In genomic region chr14:19920254-19920691, GRCm38 (mm10) we compare ENCODE assay signal across 8 mouse cellular contexts. TPM values are rescaled to one million over a fixed set of nuclear protein-coding genes. Genes with fewer than 3 reads are reported as not detected.
DNase-seq lines count a peak whose midpoint lies in the region; ATAC-seq and TF ChIP-seq lines count a peak whose summit lies in the region.
"Had no signal": no experiment of that assay in that cellular context is flagged by ENCODE, and none has a peak within 500 bp of the region (broad histone marks: within the 10 kb centered on the region; RNA-seq: fewer than 3 reads in every experiment).

No protein-coding gene starts in this region.

- WGBS in lung, embryonic 16.5 days, result 48% methylated on average over 13 of the region's 13 CpGs
- 51% methylated on average over 13 of the region's 13 CpGs for WGBS in lung, adult 2 months
- WGBS in embryonic facial prominence, embryonic 14.5 days, result 30% methylated on average over 13 of the region's 13 CpGs
- 19% methylated on average over 13 of the region's 13 CpGs for WGBS in hindbrain, postnatal 0 days
- WGBS in neural tube, embryonic 14.5 days, result 11% methylated on average over 13 of the region's 13 CpGs

- peak; percentile 52; the same call in 1 of the 2 replicates for ATAC-seq in lung, embryonic 16.5 days (ENCODE audit: low read depth)
- ATAC-seq in embryonic facial prominence, embryonic 14.5 days (ENCODE audit: low read depth), result peak; percentile 87
- peak; percentile 83 for ATAC-seq in hindbrain, postnatal 0 days
- ATAC-seq in neural tube, embryonic 14.5 days (ENCODE audit: low read depth), result peak; percentile 84

- no peak overlapping the region for H3K27ac ChIP-seq in lung, embryonic 16.5 days (ENCODE audit: low read length)
- H3K27ac ChIP-seq in embryonic facial prominence, embryonic 14.5 days (replicated peaks; ENCODE audit: low read depth, low read length), result peak overlapping the region; percentile 82
- peak overlapping the region; percentile 66 for H3K27ac ChIP-seq in hindbrain, postnatal 0 days
- H3K27ac ChIP-seq in neural tube, embryonic 14.5 days (ENCODE audit: low read depth, low read length), result peak overlapping the region; percentile 72
- H3K27ac ChIP-seq: liver, embryonic 13.5 days had no signal

- H3K4me1 ChIP-seq in lung, embryonic 16.5 days (replicated peaks; ENCODE audit: control insufficient read depth, insufficient read depth, low read length), result no peaks in the 10 kb centered on the region; the same call in 1 of the 2 replicates
- no peaks in the 10 kb centered on the region for H3K4me1 ChIP-seq in lung, adult 2 months (ENCODE audit: control insufficient read depth, insufficient read depth, low read length)
- peaks cover 14% of the 10 kb centered on the region for H3K4me1 ChIP-seq in embryonic facial prominence, embryonic 14.5 days (ENCODE audit: control insufficient read depth, insufficient read depth, low read length)
- H3K4me1 ChIP-seq in hindbrain, postnatal 0 days (ENCODE audit: insufficient read depth, low read length), result peaks cover 9% of the 10 kb centered on the region; the same call in 1 of the 2 replicates
- H3K4me1 ChIP-seq in neural tube, embryonic 14.5 days (ENCODE audit: control insufficient read depth, insufficient read depth, low read length), result peaks cover 22% of the 10 kb centered on the region; the same call in 1 of the 2 replicates

- intact Hi-C loops in heart, postnatal 25 days (cut with DNase I), result no loop called here

- no peak overlapping the region for H3K4me2 ChIP-seq in lung, embryonic 16.5 days (ENCODE audit: low read depth, low read length)
- H3K4me2 ChIP-seq in embryonic facial prominence, embryonic 14.5 days (ENCODE audit: low read depth, low read length), result no peak overlapping the region
- H3K4me2 ChIP-seq in hindbrain, postnatal 0 days (ENCODE audit: low read depth, low read length), result no peak overlapping the region
- H3K4me2 ChIP-seq in neural tube, embryonic 14.5 days (ENCODE audit: low read depth, low read length), result no peak overlapping the region
- H3K4me2 ChIP-seq: liver, embryonic 13.5 days had no signal

- TF ChIP-seq CTCF in lung, adult 2 months (IDR thresholded peaks at IDR 0.05; ENCODE audit: insufficient read depth, low read length), result no peak
- no peak for TF ChIP-seq CTCF in hindbrain, postnatal 0 days (IDR thresholded peaks at IDR 0.05; ENCODE audit: low read depth)

- TF ChIP-seq POLR2A in lung, adult 2 months (IDR thresholded peaks at IDR 0.05; ENCODE audit: borderline replicate concordance, extremely low read depth, low read depth, low read length), result no peak

- no peaks in the 10 kb centered on the region for H3K27me3 ChIP-seq in lung, embryonic 16.5 days (ENCODE audit: control insufficient read depth, insufficient read depth, low read depth, low read length)
- no peaks in the 10 kb centered on the region for H3K27me3 ChIP-seq in embryonic facial prominence, embryonic 14.5 days (replicated peaks; ENCODE audit: control insufficient read depth, insufficient read depth, low read length)
- no peaks in the 10 kb centered on the region for H3K27me3 ChIP-seq in hindbrain, postnatal 0 days (ENCODE audit: insufficient read depth, low read length)
- no peaks in the 10 kb centered on the region for H3K27me3 ChIP-seq in neural tube, embryonic 14.5 days (ENCODE audit: control insufficient read depth, insufficient read depth, low read length)
- H3K27me3 ChIP-seq: liver, embryonic 13.5 days had no signal

- no peaks in the 10 kb centered on the region; the same call in 1 of the 2 replicates for H3K9me3 ChIP-seq in lung, embryonic 16.5 days (ENCODE audit: control insufficient read depth, low read length)
- no peaks in the 10 kb centered on the region for H3K9me3 ChIP-seq in embryonic facial prominence, embryonic 14.5 days (ENCODE audit: control insufficient read depth, low read length)
- no peaks in the 10 kb centered on the region for H3K9me3 ChIP-seq in hindbrain, postnatal 0 days (ENCODE audit: low read length)
- H3K9me3 ChIP-seq in neural tube, embryonic 14.5 days (ENCODE audit: control insufficient read depth, low read length), result no peaks in the 10 kb centered on the region
- H3K9me3 ChIP-seq: liver, embryonic 13.5 days had no signal

- 0 out of 2 replicates have a peak, but pooled peaks cover 3% of the 10 kb centered on the region for H3K36me3 ChIP-seq in lung, embryonic 16.5 days (ENCODE audit: control insufficient read depth, insufficient read depth, low read length)
- 0 out of 2 replicates have a peak, but pooled peaks cover 4% of the 10 kb centered on the region for H3K36me3 ChIP-seq in embryonic facial prominence, embryonic 14.5 days (ENCODE audit: control insufficient read depth, insufficient read depth, low read length)
- no peaks in the 10 kb centered on the region for H3K36me3 ChIP-seq in hindbrain, postnatal 0 days (ENCODE audit: insufficient read depth, low read length)
- H3K36me3 ChIP-seq in neural tube, embryonic 14.5 days (ENCODE audit: control insufficient read depth, insufficient read depth, low read length), result no peaks in the 10 kb centered on the region
- H3K36me3 ChIP-seq: liver, embryonic 13.5 days had no signal

- H3K9ac ChIP-seq in lung, embryonic 16.5 days (ENCODE audit: low read length), result no peak overlapping the region
- no peak overlapping the region for H3K9ac ChIP-seq in embryonic facial prominence, embryonic 14.5 days (ENCODE audit: low read depth, low read length)
- no peak overlapping the region for H3K9ac ChIP-seq in hindbrain, postnatal 0 days (replicated peaks; ENCODE audit: low read length)
- H3K9ac ChIP-seq in neural tube, embryonic 14.5 days (replicated peaks; ENCODE audit: low read depth, low read length), result no peak overlapping the region
- H3K9ac ChIP-seq: liver, embryonic 13.5 days had no signal

- H3K4me3 ChIP-seq in lung, embryonic 16.5 days (ENCODE audit: low read length), result no peak overlapping the region
- no peak overlapping the region for H3K4me3 ChIP-seq in lung, adult 2 months (replicated peaks; ENCODE audit: extremely low read depth, low read depth, low read length)
- no peak overlapping the region for H3K4me3 ChIP-seq in embryonic facial prominence, embryonic 14.5 days (ENCODE audit: low read depth, low read length)
- H3K4me3 ChIP-seq in hindbrain, postnatal 0 days (ENCODE audit: low read length), result no peak overlapping the region
- H3K4me3 ChIP-seq in neural tube, embryonic 14.5 days (ENCODE audit: low read depth, low read length), result no peak overlapping the region
- H3K4me3 ChIP-seq: liver, embryonic 13.5 days had no signal

- no peak for DNase-seq in lung, adult 2 months
- peak; percentile 63 for DNase-seq in embryonic facial prominence, embryonic 14.5 days (ENCODE audit: low spot score)
- peak; percentile 61 for DNase-seq in hindbrain, postnatal 0 days (ENCODE audit: low spot score)
- DNase-seq in layer of hippocampus, adult 9-11 months, result no peak
- DNase-seq in heart, postnatal 25 days (ENCODE audit: low spot score), result no peak
- DNase-seq: liver, embryonic 13.5 days had no signal

RNA-seq across cellular contexts. Expression of gene Gng2, which starts 57.2 kb away (rescaled TPM):
- 69.7 and 71.4 TPM in 2 replicates for polyA plus RNA-seq in lung, embryonic 16.5 days (2015; fragmentation: Nextera tagmentation; extraction: Ambion mirVana)
- polyA plus RNA-seq in lung, adult 2 months (2012; rRNA removed), result 11.9 and 16.1 TPM in 2 replicates
- 59.3 and 63.5 TPM in 2 replicates for polyA plus RNA-seq in embryonic facial prominence, embryonic 14.5 days (2014; fragmentation: Nextera tagmentation; extraction: Ambion mirVana)
- total RNA-seq in hindbrain, postnatal 0 days (2014; rRNA removed), result 208 and 218 TPM in 2 replicates
- 229 and 265 TPM in 2 replicates for polyA plus RNA-seq in hindbrain, postnatal 0 days (2015; fragmentation: Nextera tagmentation; extraction: Ambion mirVana)
- polyA plus RNA-seq in neural tube, embryonic 14.5 days (2014; fragmentation: Nextera tagmentation; extraction: Ambion mirVana), result 338 and 451 TPM in 2 replicates
- total RNA-seq in heart, postnatal 25 days (2021), result 10 to 100 TPM; 15.8 to 16.7 TPM

Comparison
In these comparisons a context has a peak if more than half of its experiments do, and no peak if none do; other contexts are left out.
1. DNase-seq: peak in embryonic facial prominence, embryonic 14.5 days (single experiment) and hindbrain, postnatal 0 days (single experiment); none in lung, adult 2 months (single experiment), layer of hippocampus, adult 9-11 months (single experiment) and heart, postnatal 25 days (single experiment).
2. Peak in every context shown above with its lines, with median percentiles within 50 percentile points of each other: ATAC-seq.